Mouse (Mus musculus) limb, embryonic 13.5 days (tissue): Measurements from ENCODE around the gene Ppfia3. TPM values are rescaled to one million over a fixed set of nuclear protein-coding genes. Genes with fewer than 3 reads are reported as not detected.

Experiments used
- ATAC-seq: fragments of 200-750 bp; cut with Nextera tagmentation; 2 replicates; pipeline ENCODE4 v1.8.0; 2017; ENCODE audit warnings: low read depth, moderate number of reproducible peaks, moderate TSS enrichment; ENCODE audit not compliant: low FRiP score
- H3K27ac ChIP-seq: fragments of 300-500 bp; sonication (generic); 2 replicates; pipeline ENCODE4 v1.5.1; 2015; ENCODE audit warnings: inconsistent platforms, mild to moderate bottlenecking, moderate library complexity
- H3K27me3 ChIP-seq: fragments of 300-500 bp; sonication (generic); 2 replicates; pipeline ENCODE4 v1.6.1; 2015; ENCODE audit warnings: mild to moderate bottlenecking, inconsistent platforms
- H3K36me3 ChIP-seq: fragments of 300-500 bp; sonication (generic); 2 replicates; pipeline ENCODE4 v1.6.1; 2015; ENCODE audit warnings: inconsistent platforms, mild to moderate bottlenecking, moderate library complexity
- H3K4me1 ChIP-seq: fragments of 300-500 bp; sonication (generic); 2 replicates; pipeline ENCODE4 v1.6.1; 2015; ENCODE audit warnings: inconsistent platforms
- H3K4me2 ChIP-seq: fragments of 300-500 bp; sonication (generic); replicated peaks from 2 replicates; pipeline ENCODE4 v1.6.1; 2015; ENCODE audit warnings: inconsistent platforms, mild to moderate bottlenecking, moderate library complexity
- H3K4me3 ChIP-seq: fragments of 300-500 bp; sonication (generic); 2 replicates; pipeline ENCODE4 v1.5.1; 2015; ENCODE audit warnings: moderate library complexity, mild to moderate bottlenecking, inconsistent platforms
- H3K9ac ChIP-seq: fragments of 300-500 bp; sonication (generic); 2 replicates; pipeline ENCODE4 v1.6.1; 2015; ENCODE audit warnings: mild to moderate bottlenecking, inconsistent platforms
- H3K9me3 ChIP-seq: fragments of 300-500 bp; sonication (generic); 2 replicates; pipeline ENCODE4 v1.6.1; 2016; ENCODE audit warnings: inconsistent platforms
- WGBS: fragments of 180-500 bp; shearing (Covaris S2); methylation state at CpG from one replicate; pipeline ENCODE4 v1.1.7; 2015; 5-methylcytosine and 5-hydroxymethylcytosine counted together
- polyA plus RNA-seq: library from polyadenylated mRNA; unstranded; fragments of >200 nt; fragmentation: Nextera tagmentation; extraction: Ambion mirVana; gene quantifications from 2 replicates; pipeline ENCODE4 v1.2.1, GENCODE M21; 2015

Gene Ppfia3
- polyA plus RNA-seq, 1 experiment from 2014 or later, result 6.9 TPM

DNA sequence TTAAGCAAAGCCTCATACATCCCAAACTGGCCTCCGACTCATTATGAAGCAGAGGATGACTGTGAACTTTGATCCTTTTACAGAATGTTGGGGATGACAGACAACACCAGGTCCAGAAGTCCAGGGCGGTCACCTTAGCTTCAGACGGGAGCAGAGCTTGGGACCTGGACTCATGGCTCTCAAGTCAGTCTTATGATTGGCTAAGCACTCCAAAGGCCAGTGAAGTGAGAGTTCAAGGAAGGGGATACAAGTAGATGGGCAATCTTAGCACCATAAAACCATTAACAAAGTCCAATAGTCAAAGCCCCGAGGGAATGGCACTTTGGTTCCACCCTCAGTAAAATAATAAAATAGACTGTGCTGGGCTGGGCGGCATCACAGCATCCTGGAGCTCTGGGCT, 43.8 kb downstream of the Ppfia3 start:
- Histone ChIP-seq H3K36me3 (peaks cover 77% of the 10 kb centered on the region), H3K27ac (no peak overlapping the region), H3K27me3 (no peaks in the 10 kb centered on the region), H3K4me2 (no peak overlapping the region), H3K4me1 (no peaks in the 10 kb centered on the region), H3K9me3 (no peaks in the 10 kb centered on the region), H3K4me3 (no peak overlapping the region), H3K9ac (no peak overlapping the region)
- ATAC-seq, result no peak
- 54% methylated on average over 5 of the region's 5 CpGs for WGBS

DNA sequence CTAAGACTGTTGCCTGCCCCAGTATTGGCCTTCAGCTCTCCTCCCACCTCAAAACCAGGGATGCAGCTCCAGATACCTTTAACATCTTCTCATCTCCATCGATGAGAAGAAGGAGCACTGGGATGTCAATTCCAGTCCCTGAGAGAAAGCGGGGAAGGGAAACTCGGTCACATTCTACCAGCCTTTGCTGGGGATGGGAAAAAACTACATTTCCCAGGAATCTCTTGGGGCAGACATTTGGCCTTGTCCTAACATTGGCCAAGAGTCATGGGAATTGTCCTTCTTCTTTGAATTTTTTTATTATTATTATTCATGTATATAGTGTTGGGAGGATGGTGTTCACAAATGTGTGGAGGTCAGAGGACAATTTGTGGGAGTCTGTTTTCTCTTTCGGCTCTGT, 44.6 kb downstream of the Ppfia3 start:
- no peak overlapping the region for H3K4me2 ChIP-seq
- no peaks in the 10 kb centered on the region for H3K9me3 ChIP-seq
- no peaks in the 10 kb centered on the region for H3K4me1 ChIP-seq
- no peak overlapping the region for H3K27ac ChIP-seq
- H3K36me3 ChIP-seq, result peaks cover 80% of the 10 kb centered on the region
- no peak overlapping the region for H3K9ac ChIP-seq
- 88% methylated on average over 4 of the region's 4 CpGs for WGBS
- ATAC-seq, result no peak
- no peaks in the 10 kb centered on the region for H3K27me3 ChIP-seq
- no peak overlapping the region for H3K4me3 ChIP-seq

- H3K4me2 ChIP-seq, result no peak overlapping the region
- no peak for ATAC-seq
- no peaks in the 10 kb centered on the region for H3K9me3 ChIP-seq
- H3K9ac ChIP-seq, result no peak overlapping the region
- H3K27me3 ChIP-seq, result no peaks in the 10 kb centered on the region
- no peak overlapping the region for H3K4me3 ChIP-seq
- H3K4me1 ChIP-seq, result peaks cover 31% of the 10 kb centered on the region
- no peak overlapping the region for H3K27ac ChIP-seq
- H3K36me3 ChIP-seq, result peaks cover 51% of the 10 kb centered on the region
- 90% methylated on average over 14 of the region's 14 CpGs for WGBS
Measured at GRCm38 (mm10) chr7:45316536-45316935, 50.3 kb downstream of the Ppfia3 start.

DNA sequence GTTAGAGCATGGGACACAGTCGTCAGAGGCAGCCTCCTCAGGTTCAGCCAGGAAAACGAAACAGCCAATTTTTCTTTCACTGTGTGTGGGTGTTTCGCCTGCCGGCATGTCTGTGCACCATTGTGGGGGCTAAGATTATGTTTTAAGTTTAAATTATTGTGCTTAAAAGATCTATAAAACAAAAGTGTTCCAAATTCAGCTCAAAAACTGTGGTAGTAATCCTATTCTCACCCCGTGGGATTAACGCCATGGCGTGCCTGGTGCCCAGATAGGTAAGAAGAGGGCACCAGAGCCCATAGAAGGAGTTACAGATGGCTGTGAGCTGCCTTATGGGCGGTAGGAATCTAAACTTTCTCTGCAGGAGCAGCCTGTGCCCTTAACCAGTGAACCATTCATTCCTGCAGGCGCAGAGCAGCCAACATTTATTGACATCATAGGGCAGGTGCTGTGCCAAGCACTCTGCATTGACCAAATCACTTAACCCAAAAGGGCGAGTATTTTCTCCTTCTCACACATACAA, 51.6 kb downstream of the Ppfia3 start:
- Histone ChIP-seq H3K9me3 (no peaks in the 10 kb centered on the region), H3K27ac (no peak overlapping the region), H3K4me3 (no peak overlapping the region), H3K4me2 (no peak overlapping the region), H3K9ac (no peak overlapping the region), H3K27me3 (no peaks in the 10 kb centered on the region), H3K36me3 (peaks cover 53% of the 10 kb centered on the region), H3K4me1 (peaks cover 31% of the 10 kb centered on the region)
- no peak for ATAC-seq
- whole genome bisulfite sequencing, result 81% methylated on average over 10 of the region's 10 CpGs

DNA sequence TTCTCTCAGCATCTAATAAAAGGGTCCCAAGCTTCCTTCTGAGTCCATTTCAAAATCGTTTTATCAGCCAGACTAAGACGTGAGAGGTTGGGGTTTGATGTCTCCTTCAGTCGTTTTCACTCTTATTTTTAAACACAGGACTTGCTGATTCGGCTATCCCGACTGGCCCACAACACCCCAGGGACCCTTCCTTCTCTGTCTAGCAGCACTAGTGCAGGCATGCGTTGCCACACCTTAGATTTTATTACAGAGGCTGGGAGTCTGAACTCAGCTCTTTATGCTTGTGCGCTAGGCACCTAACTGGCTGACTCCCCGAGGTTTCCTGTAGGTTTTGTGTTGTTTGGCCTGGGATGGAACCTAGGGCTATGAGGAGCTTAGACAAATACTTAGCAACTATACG, 53.3 kb downstream of the Ppfia3 start:
- no peak overlapping the region for H3K9ac ChIP-seq
- peak; percentile 64; the same call in 1 of the 2 replicates for ATAC-seq
- H3K9me3 ChIP-seq, result no peaks in the 10 kb centered on the region
- peak overlapping the region; percentile 29; the same call in 1 of the 2 replicates for H3K4me2 ChIP-seq
- WGBS, result 12% methylated on average over 9 of the region's 9 CpGs
- H3K27me3 ChIP-seq, result no peaks in the 10 kb centered on the region
- H3K36me3 ChIP-seq, result peaks cover 40% of the 10 kb centered on the region
- H3K4me3 ChIP-seq, result no peak overlapping the region
- peaks cover 31% of the 10 kb centered on the region for H3K4me1 ChIP-seq
- peak overlapping the region; percentile 63 for H3K27ac ChIP-seq

DNA sequence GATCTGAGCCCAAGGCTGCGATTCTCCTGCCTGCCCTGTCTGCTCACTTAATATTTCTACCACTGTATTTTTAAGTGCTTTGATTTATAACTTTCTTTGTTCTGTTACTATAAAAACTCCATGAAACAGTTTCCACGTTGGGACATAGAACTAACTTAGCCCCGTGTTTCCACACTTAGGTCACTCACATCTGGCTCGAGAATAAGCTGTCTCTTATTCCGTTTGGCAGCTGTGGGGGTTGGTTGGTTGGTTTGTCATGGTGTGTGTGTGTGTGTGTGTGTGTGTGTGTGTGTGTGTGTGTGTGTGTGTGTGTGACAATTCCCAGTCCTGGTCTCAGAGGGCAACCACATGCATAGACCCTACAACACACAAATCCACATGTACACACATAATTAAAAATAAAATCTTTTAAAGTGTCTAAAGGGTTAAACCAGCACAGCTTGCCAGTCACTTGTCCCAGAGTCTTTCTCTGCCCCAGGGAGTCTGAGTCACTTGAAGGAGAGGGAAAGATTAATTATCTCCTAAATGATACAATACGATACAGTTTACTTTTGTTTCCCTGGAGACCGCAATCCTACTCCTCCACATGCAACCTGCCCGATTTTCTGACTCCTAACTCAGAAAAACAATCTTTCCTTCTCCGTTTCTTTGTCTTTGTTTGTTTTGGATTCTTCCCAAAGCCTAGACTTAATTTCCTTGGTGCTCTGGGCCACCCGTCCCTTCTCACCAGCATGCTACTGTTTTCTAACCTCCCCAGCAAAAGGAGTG, 53.9 kb downstream of the Ppfia3 start:
- H3K9me3 ChIP-seq, result no peaks in the 10 kb centered on the region
- peaks cover 31% of the 10 kb centered on the region for H3K4me1 ChIP-seq
- no peak overlapping the region for H3K9ac ChIP-seq
- no peak overlapping the region for H3K4me3 ChIP-seq
- peak overlapping the region; percentile 63 for H3K27ac ChIP-seq
- peak; percentile 42; the same call in 1 of the 2 replicates for ATAC-seq
- H3K27me3 ChIP-seq, result no peaks in the 10 kb centered on the region
- H3K4me2 ChIP-seq, result peak overlapping the region; percentile 29; the same call in 1 of the 2 replicates
- peaks cover 40% of the 10 kb centered on the region for H3K36me3 ChIP-seq
- 12% methylated on average over 10 of the region's 10 CpGs for WGBS

DNA sequence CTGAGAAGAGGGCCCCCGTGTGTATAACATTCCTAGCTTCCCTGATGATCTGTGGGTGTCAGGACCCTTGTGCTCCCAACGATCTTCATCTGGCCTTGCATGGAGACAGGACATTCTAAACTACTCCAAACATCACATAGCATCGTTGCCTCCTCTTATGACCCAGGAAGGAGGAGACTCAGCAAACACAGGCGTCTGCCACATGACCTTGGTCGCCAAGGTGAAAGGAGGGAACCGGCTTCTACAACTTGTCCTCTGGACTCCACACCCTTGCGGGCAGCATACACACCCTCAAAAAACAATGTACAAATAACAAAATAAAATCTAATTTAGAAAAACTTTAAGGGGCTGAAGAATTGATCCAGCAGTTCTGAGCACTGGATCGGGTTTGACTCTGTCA, 54.8 kb downstream of the Ppfia3 start:
- 49% methylated on average over 8 of the region's 8 CpGs for WGBS
- Histone ChIP-seq H3K4me1 (peaks cover 31% of the 10 kb centered on the region), H3K9ac (no peak overlapping the region), H3K27ac (no peak overlapping the region; the same call in 1 of the 2 replicates), H3K27me3 (no peaks in the 10 kb centered on the region), H3K9me3 (no peaks in the 10 kb centered on the region), H3K36me3 (peaks cover 42% of the 10 kb centered on the region), H3K4me3 (no peak overlapping the region), H3K4me2 (no peak overlapping the region)
- ATAC-seq, result no peak

GRCm38 (mm10) chr7:45309455-45309854, 57.4 kb downstream of the Ppfia3 start:
- Histone ChIP-seq H3K4me1 (peaks cover 26% of the 10 kb centered on the region), H3K36me3 (peaks cover 36% of the 10 kb centered on the region), H3K4me3 (no peak overlapping the region), H3K9me3 (no peaks in the 10 kb centered on the region), H3K9ac (no peak overlapping the region), H3K4me2 (no peak overlapping the region), H3K27ac (no peak overlapping the region), H3K27me3 (no peaks in the 10 kb centered on the region; the same call in 1 of the 2 replicates)
- WGBS, result 14% methylated on average over 9 of the region's 9 CpGs
- ATAC-seq, result no peak

DNA sequence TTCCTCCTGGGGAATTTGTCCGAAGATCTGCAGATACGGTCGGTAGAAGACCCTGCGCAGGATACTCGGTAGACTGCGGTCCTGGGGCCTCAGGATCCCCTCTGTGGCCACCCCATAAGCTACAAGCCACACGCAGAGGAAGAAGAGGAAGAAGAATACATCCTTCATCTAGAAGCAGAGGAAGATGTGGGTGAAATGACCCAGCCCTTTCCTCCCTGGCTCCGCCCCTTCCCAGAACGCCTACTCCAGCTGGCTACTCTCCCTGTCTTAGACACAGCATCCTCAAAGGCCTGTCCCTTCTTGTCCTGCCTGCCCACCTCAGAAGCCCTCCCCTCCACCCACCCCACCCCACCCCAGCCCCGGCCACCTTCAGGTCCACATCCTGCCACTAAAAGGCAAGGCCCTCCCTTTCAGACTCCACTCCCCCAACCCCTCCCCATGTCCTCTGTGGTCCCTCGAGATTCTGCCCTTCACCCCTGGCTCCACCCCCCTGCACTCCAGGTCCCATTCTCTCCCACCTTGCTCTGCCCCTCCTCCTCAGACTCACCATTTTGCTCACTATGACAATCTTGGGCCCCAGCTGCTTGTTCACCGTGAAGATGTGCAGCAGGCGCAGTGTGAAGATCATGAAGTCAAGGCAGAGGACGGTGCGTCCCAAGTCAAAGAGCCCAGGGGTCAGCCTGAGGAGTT, 58.1 kb downstream of the Ppfia3 start:
- WGBS, result 64% methylated on average over 15 of the region's 15 CpGs
- no peak for ATAC-seq
- no peaks in the 10 kb centered on the region for H3K9me3 ChIP-seq
- H3K27me3 ChIP-seq, result peaks cover under 1% of the 10 kb centered on the region; the same call in 1 of the 2 replicates
- peaks cover 39% of the 10 kb centered on the region for H3K36me3 ChIP-seq
- H3K4me3 ChIP-seq, result no peak overlapping the region
- no peak overlapping the region for H3K9ac ChIP-seq
- H3K4me2 ChIP-seq, result no peak overlapping the region
- peaks cover 19% of the 10 kb centered on the region for H3K4me1 ChIP-seq
- H3K27ac ChIP-seq, result 0 out of 2 replicates have a peak overlapping the region, but pooled peaks have one; percentile 15

GRCm38 (mm10) chr7:45305275-45305674, 61.5 kb downstream of the Ppfia3 start:
- Histone ChIP-seq H3K27me3 (peaks cover 5% of the 10 kb centered on the region; the same call in 1 of the 2 replicates), H3K36me3 (peaks cover 44% of the 10 kb centered on the region), H3K4me2 (peak overlapping the region; percentile 47), H3K9me3 (no peaks in the 10 kb centered on the region), H3K4me3 (no peak overlapping the region), H3K27ac (no peak overlapping the region), H3K9ac (no peak overlapping the region), H3K4me1 (no peaks in the 10 kb centered on the region; the same call in 1 of the 2 replicates)
- ATAC-seq, result no peak
- WGBS, result 6% methylated on average over 17 of the region's 17 CpGs

DNA sequence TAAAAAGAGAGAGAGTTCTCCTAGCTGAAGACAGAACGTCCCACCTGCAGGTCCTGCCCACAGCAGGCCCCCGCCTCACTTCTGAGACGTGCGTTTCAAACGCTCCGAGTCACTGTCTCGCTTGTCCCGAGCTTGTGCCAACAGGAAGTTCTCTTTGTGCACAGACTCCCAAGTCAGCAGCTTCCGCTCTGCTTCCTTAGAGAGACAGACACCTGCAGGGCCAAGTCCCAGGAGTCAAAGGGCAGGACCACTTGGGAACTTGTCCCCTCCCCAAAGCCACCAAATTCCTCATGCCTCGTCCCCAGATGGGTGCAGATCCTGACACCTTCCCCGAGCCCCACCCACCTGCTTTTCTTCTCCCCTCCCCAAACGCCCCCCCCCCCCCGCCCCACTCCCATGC, 62.0 kb downstream of the Ppfia3 start:
- Histone ChIP-seq H3K4me1 (no peaks in the 10 kb centered on the region; the same call in 1 of the 2 replicates), H3K9ac (no peak overlapping the region), H3K27me3 (peaks cover 5% of the 10 kb centered on the region; the same call in 1 of the 2 replicates), H3K27ac (no peak overlapping the region), H3K9me3 (no peaks in the 10 kb centered on the region), H3K36me3 (peaks cover 40% of the 10 kb centered on the region), H3K4me3 (no peak overlapping the region), H3K4me2 (peak overlapping the region; percentile 47)
- 20% methylated on average over 11 of the region's 13 CpGs for WGBS
- no peak for ATAC-seq

DNA sequence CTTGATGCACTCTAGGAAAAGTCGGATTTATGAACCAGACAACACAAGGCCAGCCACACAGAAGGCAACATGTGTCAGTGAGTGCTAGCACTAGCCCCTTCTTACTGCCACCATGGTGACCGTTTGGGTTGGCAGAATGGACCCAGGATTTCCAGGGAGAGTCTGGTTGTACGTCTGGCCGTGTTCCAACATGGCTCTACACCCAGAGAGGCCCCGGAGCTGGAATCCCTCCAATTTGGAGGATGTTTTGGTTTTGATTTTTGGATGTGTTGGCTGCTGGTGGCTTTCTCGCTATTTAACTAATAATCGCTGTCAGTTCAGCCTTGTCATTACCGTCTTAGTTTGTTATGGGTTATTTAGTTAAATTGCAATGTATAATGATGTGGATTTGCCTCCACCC, 64.2 kb downstream of the Ppfia3 start:
- Histone ChIP-seq H3K4me3 (no peak overlapping the region), H3K9me3 (no peaks in the 10 kb centered on the region), H3K4me1 (no peaks in the 10 kb centered on the region; the same call in 1 of the 2 replicates), H3K27ac (no peak overlapping the region), H3K27me3 (peaks cover 5% of the 10 kb centered on the region; the same call in 1 of the 2 replicates), H3K36me3 (peaks cover 31% of the 10 kb centered on the region), H3K4me2 (no peak overlapping the region), H3K9ac (0 out of 2 replicates have a peak overlapping the region, but pooled peaks have one; percentile 13)
- WGBS, result 72% methylated on average over 8 of the region's 8 CpGs
- ATAC-seq, result no peak
